Mouse (Mus musculus): ENCODE measurements around the gene 4833420G17Rik. TPM values are rescaled to one million over a fixed set of nuclear protein-coding genes. Genes with fewer than 3 reads are reported as not detected.

The 4833420G17Rik gene
- 10.4 and 10.5 TPM in 2 replicates for polyA plus RNA-seq (2012)

GRCm38 (mm10) chr13:119462596-119463560, at the start of gene 4833420G17Rik:
4833420G17Rik (plus strand) TSS chr13:119462768.

DNA sequence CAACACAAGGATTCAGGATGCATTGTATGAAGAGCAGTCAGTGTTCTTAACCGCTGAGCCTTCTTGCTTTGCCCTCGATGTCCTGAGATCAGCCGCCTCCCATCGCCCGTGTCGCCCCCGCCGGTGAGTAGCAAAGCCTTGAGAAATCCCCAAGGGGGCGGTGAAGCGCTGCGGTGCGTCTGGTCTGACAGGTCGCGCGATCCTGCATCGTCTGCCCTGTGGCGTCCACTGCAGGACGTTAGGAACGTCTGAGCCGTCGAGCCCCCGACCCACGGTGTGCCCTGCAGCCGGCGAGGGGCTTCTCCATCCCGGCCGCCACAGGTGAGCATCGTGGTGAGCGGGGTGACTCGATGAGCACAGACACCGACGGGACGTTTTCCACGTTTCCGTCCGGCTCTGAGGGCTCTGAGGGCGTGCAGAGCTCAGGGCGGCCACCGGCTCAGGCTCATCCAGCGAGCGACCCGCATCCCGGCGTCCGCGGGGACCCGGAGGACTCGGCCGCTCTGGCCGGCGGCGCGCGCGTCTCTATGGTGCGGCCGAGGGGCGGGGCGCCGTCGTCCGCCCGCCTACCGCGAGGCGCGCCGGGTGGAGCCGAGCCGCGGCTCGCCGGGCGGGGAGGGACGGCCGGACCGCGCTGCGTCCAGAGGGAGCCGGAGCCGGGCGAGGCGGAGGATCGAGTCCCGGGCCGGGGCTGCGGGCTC, 25.5 kb downstream of the 4833420G17Rik start, which contains the start of the genes Tmem267 and 3110070M22Rik:
Gene Tmem267 (plus strand): TSS at position 160 of the 701 bp plus-strand sequence.
Gene 3110070M22Rik (minus strand): TSS at position 504 of the 701 bp plus-strand sequence.

Other genes with a start within 250 kb of the 4833420G17Rik start
- gene Paip1, start 34.2 kb upstream of the 4833420G17Rik start, polyA plus RNA-seq (2012): 20.6 and 21.1 TPM in 2 replicates
- gene Tmem267, start 25.3 kb downstream of the 4833420G17Rik start, polyA plus RNA-seq (2012): 1.0 and 1.3 TPM in 2 replicates
- gene 3110070M22Rik, start 25.6 kb downstream of the 4833420G17Rik start, polyA plus RNA-seq (2012): 0.56 and 0.84 TPM in 2 replicates
- 0.03 TPM in 1 of 2 replicates, not detected in the other for gene Ccl28, start 161.1 kb downstream of the 4833420G17Rik start, polyA plus RNA-seq (2012)
- 2.3 and 3.1 TPM in 2 replicates for gene Hmgcs1, start 227.6 kb downstream of the 4833420G17Rik start, polyA plus RNA-seq (2012)